Mouse (Mus musculus): ENCODE results near the gene Il20ra.

DNA sequence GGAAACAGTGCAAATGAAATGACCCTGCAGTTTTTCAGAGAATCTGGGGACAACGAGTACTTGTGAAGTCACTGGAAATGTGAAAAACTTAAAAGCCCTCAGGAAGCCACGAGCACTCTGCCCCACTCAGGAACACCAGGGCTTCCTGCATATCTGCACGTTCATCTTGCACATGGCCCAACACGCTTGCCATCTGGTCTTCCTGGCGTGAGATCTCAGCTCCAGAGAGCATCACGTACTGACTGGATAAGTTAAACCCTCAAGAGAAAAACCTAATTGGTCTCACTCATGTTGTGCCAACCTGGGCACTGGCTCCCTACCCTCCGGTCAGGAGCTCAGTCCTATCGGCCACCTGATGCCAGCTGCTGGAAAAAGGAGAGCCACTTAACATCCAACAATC lies 82.6 kb downstream of the Il20ra start:
- TF ChIP-seq CTCF (IDR thresholded peaks at IDR 0.05; ENCODE audit: low read depth, low read length): no peak
- no peak for TF ChIP-seq GATA2 (IDR thresholded peaks at IDR 0.05; ENCODE audit: borderline replicate concordance, low read depth, low read length)
- no peak for TF ChIP-seq GATA1 (IDR thresholded peaks at IDR 0.05; ENCODE audit: borderline replicate concordance, low read length)
